Mouse (Mus musculus): ENCODE data around the gene 9330182L06Rik.

The 9330182L06Rik gene

GRCm38 (mm10) chr5:9265586-9266279, at the start of gene 9330182L06Rik:
TSS of gene 9330182L06Rik (plus strand) at chr5:9266118.
- DNase-seq (ENCODE audit: low spot score): peak; percentile 68

DNA sequence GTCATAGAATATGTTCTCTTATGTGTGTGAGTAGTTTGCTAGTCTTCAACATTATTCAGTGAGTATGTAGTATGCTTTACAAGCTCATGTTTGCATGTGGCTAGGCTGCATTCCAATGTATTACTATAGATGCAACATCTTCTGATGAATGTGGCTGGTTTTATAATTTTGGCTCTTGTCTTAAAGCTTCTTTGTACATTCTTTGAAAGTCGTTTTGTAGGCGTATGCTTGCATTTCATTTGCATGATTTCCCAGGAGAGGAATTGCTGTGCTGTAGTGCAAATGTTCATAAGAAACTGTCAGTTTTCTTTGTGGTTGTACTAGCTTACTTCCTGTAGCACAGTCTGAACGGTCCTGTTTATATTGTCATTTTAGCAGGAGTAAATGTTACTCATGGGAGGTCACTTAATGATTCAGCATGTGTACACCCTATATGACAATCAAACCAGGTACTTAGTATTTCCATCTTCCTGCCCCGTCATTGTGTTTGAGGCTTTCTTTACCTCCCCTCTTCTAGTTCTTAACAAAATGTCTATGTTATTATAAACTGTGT, 38.4 kb upstream of the 9330182L06Rik start:
- DNase-seq (ENCODE audit: low spot score): no peak

GRCm38 (mm10) chr5:9264361-9264760, 1.6 kb upstream of the 9330182L06Rik start:
- no peak for DNase-seq (ENCODE audit: low spot score)

DNA sequence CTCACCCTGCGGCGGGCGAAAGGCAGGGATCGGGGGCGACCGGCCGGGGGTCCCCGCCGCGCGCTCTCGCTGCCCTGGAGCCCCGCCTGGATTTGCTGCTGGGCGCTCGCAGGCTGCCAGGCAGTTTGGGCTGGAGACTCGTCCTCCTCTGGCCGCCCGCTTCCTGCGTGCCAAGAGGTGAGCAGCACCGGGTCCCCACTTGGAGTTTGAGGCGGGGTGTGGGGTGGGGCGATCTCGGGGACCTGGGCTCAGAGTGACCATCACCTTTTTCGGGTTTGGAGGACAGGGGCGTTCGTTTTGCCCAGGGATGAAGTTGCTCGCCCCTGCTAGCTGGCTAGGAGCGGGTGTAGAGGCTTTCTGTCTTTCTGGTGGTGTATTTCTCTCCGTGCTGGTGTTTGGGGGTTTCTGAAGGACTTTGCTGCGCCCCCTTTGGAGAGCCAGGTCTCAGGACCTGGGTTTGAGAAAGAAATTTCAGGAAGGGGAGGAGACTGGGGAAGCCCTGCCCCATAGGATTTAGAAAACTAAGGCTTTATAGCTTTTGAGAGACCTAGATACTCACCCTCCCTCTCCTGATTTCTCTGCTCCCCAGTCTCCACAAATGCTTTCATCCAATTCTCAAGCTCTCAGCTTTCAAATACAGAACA, 484 bp downstream of the 9330182L06Rik start:
- DNase-seq (ENCODE audit: low spot score): no peak

DNA sequence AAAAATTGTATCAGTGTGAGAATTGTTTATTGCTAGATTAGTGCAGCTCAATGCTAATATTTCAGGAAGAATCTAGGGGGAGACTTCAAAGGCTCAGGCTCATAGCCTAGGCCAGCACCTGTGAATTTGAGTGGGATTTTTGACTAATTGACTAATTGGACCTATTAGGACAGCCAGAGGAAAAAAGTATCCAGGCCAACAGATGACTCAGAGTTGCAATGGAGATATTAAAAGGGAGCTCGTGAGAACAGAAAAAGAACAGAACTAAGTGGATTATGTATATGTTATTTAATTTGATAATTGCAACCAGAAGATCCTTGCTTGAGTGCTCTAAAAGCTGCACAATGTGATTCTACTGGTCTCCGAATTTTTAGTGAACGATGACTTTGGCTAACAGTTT, 3.7 kb downstream of the 9330182L06Rik start:
- no peak for DNase-seq (ENCODE audit: low spot score)

DNA sequence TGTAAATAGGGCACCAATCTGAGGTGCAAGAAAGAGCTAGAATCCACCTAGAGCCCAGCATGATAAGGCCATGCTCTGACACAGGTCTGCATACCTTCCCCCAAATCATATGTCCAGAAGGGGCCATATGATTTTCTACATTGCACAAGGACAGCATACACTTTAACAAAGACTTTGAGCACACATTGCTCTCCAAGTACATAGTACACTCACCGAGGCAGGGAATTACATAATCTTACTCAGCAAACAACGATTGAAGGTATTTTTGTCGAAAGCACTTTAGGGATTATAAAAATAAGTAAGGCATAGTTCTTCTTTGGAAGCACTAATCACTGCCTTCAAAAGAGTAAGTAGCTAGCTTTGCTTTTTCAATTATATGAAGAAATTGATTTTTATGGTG, 7.1 kb downstream of the 9330182L06Rik start:
- DNase-seq (ENCODE audit: low spot score): no peak

GRCm38 (mm10) chr5:9295777-9296549, 30.0 kb downstream of the 9330182L06Rik start:
- DNase-seq (ENCODE audit: low spot score): no peak

DNA sequence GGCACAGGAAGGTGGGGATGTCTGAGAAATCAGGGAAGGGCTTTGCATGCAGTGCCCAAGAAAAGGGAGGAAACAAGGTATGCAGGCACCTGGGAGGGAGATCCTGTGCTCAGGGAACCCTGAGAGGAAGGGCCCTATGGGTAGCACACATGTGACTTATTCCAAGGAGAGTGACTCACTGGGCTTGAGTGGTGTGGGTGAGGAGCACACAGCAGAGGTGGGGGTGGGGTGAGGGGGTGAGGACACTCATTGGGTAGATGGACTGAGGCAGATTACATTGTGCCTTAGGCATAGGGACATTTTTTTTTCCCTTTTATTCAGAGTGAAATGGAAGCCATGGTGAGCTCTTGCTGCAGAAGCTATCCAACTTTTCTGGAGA, 30.6 kb downstream of the 9330182L06Rik start:
- no peak for DNase-seq (ENCODE audit: low spot score)

DNA sequence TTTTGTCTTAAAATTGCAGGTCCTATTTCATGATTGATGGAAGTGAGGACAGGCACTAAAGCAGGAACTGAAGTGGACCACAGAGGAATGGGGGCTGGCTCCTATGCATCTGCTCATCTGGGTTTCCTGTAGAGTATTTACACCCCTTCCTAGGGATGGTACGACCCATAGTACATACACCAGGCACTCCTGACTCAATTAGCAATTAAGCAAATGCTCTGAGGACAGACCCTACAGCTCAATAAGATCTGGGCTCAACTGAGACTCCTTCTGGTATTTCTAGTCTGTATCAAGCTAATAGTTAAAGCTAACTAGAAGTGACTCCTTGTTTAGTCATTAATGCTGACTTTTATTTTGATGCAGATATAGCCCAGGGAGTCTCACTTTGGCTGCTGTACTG, 60.9 kb downstream of the 9330182L06Rik start:
- DNase-seq (ENCODE audit: low spot score): no peak

DNA sequence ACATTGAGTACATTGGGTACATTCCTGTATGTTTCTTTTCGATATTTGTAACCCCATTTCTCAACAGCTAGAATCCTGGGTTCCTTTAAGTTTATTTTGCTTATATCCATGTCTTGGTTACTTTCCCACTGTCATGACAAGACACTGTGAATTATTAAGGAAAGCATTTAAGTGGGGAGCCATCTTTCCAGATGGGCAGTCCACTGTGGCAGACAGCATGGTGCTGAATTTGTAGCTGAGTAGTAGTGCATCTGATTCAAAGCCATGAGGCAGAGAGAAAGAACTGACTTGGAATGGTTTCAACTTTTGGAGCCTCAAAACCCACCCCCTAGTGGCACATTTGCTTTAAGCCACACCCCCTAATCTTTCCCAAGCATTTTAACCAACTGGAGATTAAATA, 61.6 kb downstream of the 9330182L06Rik start:
- DNase-seq (ENCODE audit: low spot score): no peak

GRCm38 (mm10) chr5:9338756-9339510, 73.0 kb downstream of the 9330182L06Rik start:
- no peak for DNase-seq (ENCODE audit: low spot score)

DNA sequence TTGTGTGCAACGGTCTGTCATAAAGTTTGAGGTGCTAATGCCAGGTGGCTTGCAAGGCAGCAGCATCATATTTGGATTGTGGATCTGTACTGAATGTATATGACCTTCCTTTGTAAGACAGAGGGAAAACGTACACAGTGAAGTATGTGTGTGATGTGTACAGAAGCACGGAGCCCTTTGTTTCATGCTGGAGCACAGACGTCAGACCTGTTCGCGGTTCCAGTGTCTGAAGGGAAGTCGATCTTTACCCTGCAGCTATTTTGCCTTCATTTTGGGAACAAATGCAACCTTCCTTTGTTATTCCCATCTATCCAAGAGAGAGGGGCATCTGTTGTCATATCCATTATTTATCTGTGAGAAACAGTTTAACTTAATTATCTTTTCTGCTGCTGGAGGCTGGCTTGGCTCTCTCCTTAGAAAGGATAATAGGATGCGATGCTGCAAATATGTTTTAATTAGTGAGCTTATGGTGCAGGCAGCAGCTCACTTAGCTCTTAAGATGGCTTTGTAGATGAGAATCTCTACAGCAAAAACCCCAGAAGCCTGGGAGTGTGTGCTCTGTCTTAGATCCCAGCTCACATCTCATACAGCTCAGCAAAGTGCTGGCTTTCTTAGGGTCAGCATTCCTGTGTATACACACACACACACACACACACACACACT, 73.7 kb downstream of the 9330182L06Rik start:
- no peak for DNase-seq (ENCODE audit: low spot score)

- no peak for DNase-seq (ENCODE audit: low spot score)
Measured at GRCm38 (mm10) chr5:9344581-9344980, 78.7 kb downstream of the 9330182L06Rik start.

DNA sequence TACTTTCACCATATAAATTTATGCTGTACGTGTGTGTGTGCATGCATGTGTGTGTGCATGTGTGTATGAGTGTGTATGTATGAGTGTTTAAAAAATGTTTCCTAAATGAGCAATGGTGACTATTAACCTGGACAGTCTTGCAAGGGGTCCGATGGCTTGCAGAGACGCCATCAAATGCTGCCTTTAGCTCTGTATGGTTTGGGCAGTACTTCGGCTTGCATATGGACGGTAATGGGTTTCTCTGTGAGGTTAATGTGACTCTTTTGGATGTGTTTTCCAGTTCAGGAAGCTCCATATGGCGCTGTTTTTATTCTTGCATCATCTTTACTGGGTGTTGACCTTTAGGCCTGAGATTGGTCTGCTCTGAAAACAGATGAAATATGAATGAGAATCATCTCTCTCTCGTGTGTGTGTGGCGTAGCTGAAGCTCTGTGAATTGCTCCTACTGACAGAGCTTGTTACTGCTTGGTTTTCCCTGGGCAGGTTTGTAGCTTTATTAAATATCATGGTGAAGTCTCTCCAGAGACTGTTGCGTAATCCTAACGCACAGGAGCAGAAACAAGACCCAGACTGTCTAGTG, 79.2 kb downstream of the 9330182L06Rik start:
- no peak for DNase-seq (ENCODE audit: low spot score)

GRCm38 (mm10) chr5:9345625-9346024, 79.7 kb downstream of the 9330182L06Rik start:
- DNase-seq (ENCODE audit: low spot score): no peak

- DNase-seq (ENCODE audit: low spot score): no peak
Measured at GRCm38 (mm10) chr5:9346510-9346909, 80.6 kb downstream of the 9330182L06Rik start.

DNA sequence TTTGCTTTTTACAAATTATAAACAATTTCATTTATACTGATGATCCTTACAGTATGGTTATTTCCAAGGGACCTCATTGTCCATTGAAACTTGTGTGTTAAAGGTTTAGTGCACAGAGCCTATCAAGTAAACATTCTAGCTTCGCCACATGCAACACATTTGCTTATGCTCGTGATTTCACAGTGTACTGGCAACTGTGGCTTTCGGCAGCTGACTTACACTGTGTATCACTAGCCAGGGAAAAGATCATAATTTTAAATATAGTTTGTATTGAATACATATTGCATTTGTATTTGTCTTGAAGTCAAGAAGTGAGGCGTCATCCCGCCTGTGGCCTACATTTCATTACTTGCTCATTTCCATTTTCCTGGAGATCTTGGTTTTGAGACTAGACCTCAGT, 86.2 kb downstream of the 9330182L06Rik start:
- no peak for DNase-seq (ENCODE audit: low spot score)

GRCm38 (mm10) chr5:9352646-9353045, 86.7 kb downstream of the 9330182L06Rik start:
- no peak for DNase-seq (ENCODE audit: low spot score)

GRCm38 (mm10) chr5:9354257-9354656, 88.3 kb downstream of the 9330182L06Rik start:
- DNase-seq (ENCODE audit: low spot score): no peak

- no peak for DNase-seq (ENCODE audit: low spot score)
Measured at GRCm38 (mm10) chr5:9358076-9358475, 92.2 kb downstream of the 9330182L06Rik start.

Measured in testis, postnatal 10 days (tissue).